Mouse (Mus musculus): ENCODE measurements around the gene St3gal6.

GRCm38 (mm10) chr16:58502566-58502965, 21.5 kb downstream of the St3gal6 start:
- no peak for TF ChIP-seq CTCF (conservative IDR thresholded peaks at IDR 0.05 in 1 of 2, IDR thresholded peaks at IDR 0.05 in 1 of 2; ENCODE audit: low read depth in 2 of 2, low read length in 2 of 2)
- no peak for TF ChIP-seq EP300 (IDR thresholded peaks at IDR 0.05; ENCODE audit: low read length)
- no peak for TF ChIP-seq SMC3 (IDR thresholded peaks at IDR 0.05; ENCODE audit: low read depth, low read length)
- no peak; the same call in 1 of the 2 replicates for TF ChIP-seq POLR2A (IDR thresholded peaks at IDR 0.05; ENCODE audit: low read depth, low read length)
- no peak for TF ChIP-seq UBTF (IDR thresholded peaks at IDR 0.05; ENCODE audit: low read depth, low read length)
- no peak for TF ChIP-seq MYC (IDR thresholded peaks at IDR 0.05; ENCODE audit: low read depth, low read length)
- TF ChIP-seq CHD2 (IDR thresholded peaks at IDR 0.05; ENCODE audit: low read length) = 0 out of 2 replicates have a peak, but pooled peaks have one; percentile 30
- no peak for TF ChIP-seq USF1 (IDR thresholded peaks at IDR 0.05; ENCODE audit: low read depth, low read length)
- TF ChIP-seq E2F4 (IDR thresholded peaks at IDR 0.05; ENCODE audit: insufficient replicate concordance, low read depth, low read length) = no peak

Data from CH12.LX (cell line).